Mouse (Mus musculus) gastrocnemius, postnatal 4 days (tissue): Measurements from ENCODE around the gene Qk. TPM values are rescaled to one million over a fixed set of nuclear protein-coding genes. Genes with fewer than 3 reads are reported as not detected.
A peak's percentile ranks its signal among the peaks of the same experiment; 100 is the strongest.

Experiments
- DNase-seq, 2 experiments: peaks; one replicate each; pipeline ENCODE4 v3.0.0; 2021 to 2022; ENCODE audit warnings: low spot score in 2 of 2, mixed read lengths in 2 of 2
- total RNA-seq, 2 experiments: library from RNA; stranded (reverse); gene quantifications; 2 replicates each; pipeline ENCODE4 v1.2.3; 2021

Qk gene
- total RNA-seq, 2 experiments from 2014 or later = 316 to 362 TPM

DNA sequence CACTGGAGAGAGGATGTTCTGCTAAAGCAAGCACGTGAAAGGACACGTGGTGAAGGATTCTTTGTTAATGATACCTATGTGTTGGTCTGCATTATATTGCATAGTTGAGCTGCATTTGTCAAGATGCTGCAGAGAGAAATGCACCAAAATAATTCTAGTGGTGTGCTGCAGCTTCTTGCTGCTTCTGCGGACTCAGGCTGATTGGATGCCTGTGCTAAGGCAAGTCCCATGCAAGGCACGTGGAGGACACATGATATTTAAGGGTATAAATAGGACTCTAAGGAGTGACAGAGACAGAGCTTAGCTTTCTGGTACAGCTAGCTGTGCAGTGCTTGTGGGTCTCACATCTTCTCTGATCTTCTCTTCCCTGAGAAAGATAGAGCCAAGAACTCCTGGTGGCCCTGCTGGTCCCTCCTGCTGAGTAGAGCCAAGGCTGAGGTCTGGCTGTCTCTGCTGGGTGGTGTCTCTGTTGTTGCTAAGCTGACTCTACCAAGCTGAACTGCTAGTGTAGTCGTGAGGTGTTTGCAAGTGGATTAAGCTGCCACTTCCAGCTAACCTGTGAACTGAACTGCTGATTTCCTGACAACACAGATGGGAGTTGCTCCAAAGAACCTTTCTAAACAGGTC, 8.0 kb upstream of the Qk start:
- DNase-seq = peak in 1 of 2 experiments; percentile 7

DNA sequence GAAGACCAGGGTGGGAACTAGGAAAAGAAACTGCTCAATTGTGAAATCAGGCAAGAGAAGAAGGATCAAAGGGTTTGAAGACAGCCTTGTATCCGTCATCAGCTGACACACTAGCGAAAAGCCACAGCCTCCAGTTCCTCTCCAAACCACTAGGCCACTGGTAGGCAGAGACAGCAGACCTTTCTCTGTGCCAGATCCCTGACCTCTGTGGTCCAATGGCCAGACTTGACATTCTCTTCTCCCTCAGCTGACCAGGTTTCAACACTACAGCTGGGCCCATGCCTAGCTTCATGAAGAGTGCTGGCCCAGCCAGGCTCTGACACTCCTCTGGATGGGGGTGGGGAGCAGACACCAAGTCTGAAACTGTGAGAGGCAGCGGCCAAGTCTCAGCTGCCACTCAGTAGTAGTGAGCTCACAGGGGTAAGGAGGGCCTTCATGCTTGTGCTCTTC, 7.0 kb upstream of the Qk start:
- peak in 1 of 2 experiments; percentile 46 for DNase-seq

DNA sequence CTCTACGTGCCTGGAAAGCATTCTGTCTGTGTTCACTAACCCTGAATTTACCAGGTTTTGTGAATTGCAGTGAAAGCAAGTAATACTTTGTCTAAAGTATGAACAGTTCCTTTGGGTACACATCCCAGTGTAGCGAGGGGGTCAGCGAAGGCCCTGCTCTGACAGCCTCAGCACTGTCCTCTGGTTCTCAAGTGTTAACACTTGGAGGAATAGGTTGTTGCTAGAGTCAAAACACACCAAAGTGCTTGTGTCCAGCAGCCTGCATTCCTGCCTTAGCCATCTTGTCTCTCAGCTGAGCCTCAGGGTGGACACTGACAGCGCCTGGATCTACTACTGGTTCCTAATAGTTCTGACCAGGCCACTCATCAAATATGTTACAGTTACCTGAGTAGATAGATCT, 6.3 kb upstream of the Qk start:
- no peak for DNase-seq

DNA sequence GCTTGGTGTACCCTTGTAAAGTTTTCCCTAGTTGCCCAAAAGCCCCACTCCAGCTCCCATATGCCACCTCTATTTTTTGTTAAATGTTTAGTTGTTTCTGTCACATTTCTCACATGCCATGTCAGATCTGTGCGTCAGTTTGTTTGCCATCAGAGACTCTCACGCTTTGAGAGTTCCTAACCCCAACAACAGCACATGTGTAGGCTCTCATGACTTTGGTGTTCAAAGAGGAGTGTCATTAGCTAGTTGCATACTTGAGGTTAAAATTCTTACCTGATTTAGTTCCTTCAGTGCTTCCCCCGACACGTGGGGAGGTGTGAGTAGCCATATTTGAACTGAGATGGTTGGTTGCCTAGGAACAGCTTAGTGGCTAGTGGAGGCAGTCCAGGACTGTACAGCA, 2.1 kb upstream of the Qk start:
- no peak for DNase-seq

DNA sequence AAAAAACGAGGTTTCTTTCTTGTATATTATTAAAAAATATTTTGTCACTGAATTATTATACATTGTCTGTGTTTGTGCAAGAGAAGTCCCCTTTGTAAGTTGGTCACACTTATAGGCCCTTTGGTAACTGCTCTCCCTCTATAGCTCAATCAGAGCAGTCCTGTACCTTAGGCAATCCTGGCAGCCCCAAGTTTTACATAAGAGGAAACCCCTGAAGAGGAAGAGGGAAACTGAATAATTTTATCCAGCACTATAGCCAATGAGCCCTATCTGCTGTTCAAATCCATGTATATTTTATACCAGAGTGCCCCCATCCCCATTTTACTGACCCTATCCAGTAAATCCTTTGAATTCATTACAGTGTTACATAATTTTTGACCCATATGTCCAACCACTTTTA, 1.4 kb upstream of the Qk start:
- no peak for DNase-seq

DNA sequence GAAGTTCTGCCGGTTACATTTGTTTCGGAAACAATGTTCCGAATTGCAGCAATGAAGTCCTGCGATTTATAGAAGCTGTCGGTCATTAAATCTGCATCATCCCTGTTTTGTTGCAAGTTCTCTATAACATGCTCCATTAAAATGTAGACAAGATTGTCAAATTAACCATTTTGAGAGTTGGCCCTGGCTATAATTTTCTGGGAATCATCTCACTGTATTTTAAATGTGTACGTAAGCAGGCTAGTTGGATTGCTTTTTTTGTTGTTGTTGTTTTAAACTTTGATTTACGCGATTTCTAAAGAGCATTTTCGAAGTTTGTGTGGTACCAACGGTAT, 769 bp upstream of the Qk start:
- DNase-seq = no peak

DNA sequence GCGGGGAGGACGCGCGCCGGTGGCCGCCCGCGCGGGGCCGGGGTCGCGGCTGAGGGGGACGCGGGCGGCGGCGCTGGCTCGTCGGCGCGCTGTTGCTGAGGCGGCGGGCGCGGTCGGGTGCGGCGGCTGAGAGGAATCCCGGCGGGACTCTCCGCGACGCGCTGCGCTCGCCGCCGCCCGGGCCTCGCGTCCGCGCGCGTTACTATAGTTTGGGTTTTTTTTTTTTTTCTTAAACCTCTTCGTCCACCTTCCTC, 296 bp downstream of the Qk start:
- no peak for DNase-seq

DNA sequence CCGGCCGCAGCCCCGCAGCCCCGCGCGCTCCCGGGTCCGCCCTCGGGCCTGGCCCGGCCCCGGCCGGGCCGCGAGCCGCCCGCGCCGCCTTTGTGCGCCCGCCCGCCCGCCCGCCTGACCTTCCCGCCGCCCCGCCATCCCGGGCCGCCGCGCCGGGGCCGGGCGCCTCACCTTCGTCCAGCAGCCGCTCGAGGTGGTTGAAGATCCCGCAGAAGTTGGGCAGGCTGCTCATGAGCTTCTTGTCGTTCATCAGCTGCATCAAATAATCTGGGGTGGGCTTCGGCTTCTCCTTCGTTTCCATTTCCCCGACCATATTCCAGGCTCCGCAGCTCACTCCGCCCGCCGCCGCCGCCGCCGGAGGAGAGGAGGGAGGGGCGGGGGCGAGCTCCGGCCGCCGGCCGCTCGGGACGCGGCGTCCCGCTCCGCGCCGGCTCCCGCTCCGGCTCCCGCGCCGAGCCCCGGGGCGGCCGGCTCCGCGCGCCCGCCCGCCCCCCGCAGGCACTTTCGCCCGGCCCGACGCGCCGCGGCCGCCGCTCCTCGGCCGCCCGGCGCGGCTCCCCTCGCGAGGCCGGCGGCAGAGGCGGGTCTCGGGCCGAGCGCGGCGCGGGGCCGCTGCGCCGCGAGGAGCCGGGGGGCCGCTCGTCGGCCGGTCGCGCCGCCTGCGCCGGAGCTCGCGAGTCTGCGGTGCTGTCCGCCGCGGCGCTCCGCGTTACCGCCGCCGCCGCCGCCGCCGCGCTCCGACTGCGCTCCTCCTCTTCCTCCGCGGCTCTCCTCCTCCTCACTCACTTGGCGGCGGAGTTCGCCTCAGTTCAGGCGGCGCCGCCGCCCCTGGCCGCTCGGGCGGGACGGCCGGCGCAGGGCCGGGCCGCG, 858 bp downstream of the Qk start:
- DNase-seq = peak; percentile 49 to 79

DNA sequence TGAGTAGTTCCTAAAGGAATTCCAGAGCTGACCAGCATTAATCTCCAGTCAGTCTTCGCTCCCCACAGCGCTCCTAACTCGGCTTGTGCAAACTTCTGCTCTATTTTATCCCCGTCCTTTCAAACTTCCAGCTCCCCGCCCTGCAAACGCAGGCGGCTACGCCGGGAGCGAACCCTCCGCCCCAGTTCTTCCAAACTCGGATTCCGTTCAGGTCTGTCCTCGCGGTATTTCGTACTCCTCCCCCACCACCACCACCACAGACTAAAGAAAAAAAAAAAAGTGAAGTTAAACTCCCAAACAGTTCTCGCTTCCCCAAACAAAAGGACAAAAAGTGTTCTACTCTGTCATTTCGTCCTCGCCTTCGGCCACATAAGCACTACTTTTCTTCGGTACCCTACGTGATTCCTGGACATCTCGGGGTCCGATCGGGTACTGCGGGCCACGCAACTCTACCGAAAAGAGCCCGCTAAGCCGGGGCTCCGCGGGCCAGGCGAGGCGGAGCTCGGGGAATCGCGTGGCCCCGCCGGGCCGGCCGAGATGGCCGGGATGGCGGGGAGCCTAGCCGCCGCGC, 1.6 kb downstream of the Qk start:
- DNase-seq = peak; percentile 48 to 79

DNA sequence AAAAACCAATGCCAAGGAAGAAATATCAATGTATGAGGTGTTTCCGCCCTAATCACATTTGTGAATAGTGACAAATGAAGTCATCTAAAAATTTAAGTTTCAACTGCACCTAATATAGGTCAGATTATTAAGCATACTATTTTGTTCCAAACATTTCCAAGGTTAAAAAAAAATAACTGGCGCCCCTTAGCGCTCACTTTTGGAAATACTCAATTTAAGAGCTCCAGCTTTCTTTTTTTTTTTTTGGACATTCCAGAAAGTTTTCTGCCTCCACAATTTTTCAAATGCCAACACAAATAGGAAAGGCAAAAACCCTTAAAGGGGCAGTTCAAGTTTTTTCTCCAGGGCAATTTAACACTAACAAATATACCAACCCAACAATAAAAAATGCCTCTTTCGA, 2.5 kb downstream of the Qk start:
- peak in 1 of 2 experiments; percentile 51 for DNase-seq

DNA sequence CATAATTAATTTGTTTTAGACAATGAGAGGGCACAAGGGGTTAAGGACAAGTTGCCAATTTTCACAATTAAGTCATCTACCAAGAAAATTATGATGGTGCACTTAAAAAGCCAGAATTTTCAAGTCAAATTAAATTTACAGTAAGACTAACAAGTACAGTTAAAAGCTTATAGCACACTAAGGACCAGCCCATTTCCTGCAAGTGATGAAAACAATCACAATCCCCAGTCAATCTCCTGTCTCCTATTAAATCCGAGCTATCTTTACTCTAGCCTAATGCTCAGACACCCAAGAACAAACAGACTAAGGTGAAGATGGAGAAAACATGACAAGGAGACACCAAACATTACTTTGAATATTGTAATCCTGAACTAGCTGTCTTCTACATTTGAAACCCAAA, 3.2 kb downstream of the Qk start:
- no peak for DNase-seq

DNA sequence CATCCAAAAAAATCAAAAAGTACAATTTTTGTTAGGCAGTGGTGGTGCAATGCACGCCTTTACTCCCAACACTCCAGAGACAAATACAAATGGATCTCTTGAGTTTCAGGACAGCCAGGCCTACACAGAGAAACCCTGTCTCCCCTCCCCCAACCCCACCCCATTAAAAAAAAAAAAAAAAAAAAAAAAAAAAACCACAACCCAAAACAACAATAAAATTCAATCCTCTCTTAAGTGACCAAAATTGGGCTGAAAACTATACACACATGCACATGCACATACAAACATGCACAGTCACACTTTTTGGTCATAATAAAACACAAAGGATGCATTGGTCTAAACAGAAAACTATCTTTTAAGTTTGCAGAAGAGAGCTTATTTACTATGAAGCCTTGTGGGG, 9.6 kb downstream of the Qk start:
- no peak for DNase-seq

DNA sequence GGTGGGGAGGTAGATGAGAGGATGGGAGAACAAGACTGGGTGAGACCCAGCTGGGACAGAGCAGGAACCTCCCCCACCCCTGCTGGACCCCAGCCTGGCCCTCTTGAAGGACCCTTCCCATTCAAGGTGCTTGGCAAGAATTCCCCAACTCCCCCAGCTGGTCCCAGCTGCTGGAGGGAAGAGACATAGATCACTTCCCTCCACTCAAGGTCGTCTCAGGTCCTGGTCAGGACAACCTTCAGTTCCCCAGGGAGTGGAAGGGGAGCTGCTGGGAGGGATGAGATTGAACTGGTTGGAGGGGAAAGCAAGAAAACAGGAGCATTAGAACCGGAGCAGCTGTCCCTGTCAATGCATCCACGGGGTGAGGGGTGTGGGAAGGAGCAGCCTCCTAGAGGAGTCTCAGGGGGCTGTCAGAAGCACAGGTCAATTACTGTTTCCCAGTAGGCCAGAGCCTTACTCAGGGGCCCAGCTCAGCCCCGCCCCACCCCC, 10.5 kb downstream of the Qk start:
- DNase-seq = no peak

DNA sequence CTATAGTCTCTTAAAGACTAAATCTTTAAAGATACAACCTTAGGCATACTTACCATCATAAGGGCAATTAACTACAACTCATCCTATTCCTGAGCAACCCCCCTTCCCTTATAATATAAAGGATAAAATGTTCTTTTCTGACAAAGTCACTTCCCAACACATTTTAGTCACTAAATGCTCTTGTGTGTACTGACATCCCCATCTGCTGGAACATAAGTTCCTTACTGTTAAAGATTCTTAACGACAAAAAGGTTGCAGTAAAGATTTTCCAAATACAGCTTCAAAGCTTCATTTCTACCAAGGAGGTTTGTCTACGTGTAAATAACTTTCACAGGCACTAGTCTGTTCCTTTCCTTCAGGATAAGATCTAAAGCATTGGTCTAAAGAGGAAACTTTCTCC, 13.2 kb downstream of the Qk start:
- no peak for DNase-seq

DNA sequence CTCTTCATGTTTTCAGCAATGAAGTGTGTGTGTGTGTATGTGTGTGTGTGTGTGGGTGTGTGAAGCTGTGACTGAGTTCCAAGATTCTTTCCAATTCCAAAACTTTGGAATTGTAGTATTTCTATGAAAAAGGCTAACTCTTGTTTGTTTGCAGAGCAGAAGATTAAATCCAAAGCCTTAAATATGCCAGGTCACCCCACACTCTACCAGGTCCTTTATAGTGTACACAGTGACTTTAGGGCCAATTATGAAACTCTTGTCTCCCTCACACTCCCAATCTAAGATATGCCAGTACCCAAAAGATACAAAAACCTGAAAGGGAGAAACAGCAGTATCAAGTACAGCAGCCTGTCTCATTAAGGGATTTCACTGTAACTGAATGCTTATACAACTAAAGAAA, 15.7 kb downstream of the Qk start:
- no peak for DNase-seq

DNA sequence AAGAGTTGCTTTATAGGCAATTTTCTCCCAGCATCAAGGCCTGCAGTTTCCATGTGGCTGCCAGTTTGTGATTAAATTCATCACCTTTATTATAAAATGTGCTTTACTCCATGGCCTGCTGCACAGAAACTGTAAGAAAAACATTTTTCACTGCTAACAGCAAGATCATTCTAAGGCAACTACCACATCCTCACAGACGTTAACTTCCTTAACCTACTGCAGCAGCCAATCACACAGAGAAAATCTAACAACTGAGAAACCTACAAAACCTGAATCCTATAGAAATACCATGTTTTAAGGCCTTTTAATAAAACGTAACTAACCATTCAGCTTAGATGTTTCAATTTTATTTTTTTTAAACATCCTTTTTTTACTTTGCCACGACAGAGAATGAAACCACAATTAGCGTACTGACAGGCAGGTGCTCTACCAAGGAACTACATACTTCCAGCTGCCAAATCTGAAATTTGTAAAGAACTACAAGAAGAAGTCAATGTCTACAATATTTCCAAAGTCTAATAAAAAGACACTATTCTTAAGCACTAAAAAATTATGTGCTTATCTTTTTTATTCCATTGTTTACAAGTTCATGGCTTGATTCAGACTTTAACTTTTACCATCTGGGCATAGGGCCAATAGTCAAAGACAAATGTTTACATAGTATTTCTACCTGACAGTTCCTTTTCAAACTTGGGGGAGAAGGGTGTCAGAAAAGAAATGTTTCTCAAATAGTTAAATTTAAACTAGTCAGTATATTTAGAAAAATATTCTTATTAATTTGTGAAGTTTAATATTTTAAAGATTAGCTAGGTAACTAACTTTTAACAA, 18.5 kb downstream of the Qk start:
- DNase-seq = no peak

DNA sequence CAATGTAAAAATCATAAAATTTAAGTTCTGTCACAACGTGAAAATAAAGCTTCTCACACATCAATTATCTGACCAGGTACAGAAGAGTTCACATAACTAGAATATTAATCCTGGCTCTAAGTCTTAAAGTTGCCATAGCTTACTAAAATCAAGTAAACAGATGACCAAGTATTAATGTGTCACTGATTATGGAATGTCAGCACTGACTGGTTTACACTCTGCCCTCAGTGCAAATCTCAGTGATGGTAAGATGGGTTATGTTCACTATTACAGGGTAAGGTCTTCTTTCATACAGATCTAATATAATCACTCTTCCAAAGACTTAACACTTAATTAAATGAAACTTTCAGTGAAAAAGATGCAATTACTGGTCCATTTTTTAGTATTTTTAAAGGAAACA, 20.3 kb downstream of the Qk start:
- no peak for DNase-seq

DNA sequence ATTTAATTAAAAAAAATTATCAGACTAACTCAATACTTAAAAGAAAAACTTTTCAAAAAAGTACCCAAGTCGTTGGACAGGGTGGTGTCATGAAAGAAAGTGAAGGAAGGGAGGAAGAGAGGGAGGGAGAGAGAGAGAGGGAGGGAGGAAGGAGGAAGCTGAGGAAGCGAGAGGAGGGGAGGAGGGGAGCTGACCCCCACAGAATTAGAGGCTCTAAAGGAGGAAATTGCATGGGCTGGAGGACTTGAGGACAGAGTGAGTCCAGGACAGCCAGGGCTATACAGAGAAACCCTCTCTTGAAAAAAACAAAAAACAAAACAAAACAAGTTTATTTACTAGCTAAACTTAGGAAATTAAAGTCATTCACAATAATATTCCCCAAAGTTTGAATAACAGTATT, 27.1 kb downstream of the Qk start:
- no peak for DNase-seq

DNA sequence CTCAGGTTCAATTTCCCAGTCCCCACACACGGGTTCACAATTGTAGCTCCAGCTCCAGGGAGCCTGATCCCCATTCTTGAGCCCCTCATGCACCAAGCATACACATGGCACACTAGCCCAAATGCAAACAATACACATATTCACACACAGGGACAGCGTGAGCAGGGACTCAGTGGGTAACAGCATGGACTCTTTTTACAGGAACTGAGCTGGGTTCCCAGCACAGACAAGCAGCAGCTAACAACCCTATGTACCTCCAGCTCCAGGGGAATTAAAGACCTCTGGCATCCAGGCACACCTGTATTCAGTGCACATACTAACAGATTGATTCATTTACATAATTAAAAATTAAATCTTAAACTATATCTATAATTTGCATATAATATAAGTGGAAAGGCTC, 34.9 kb downstream of the Qk start:
- no peak for DNase-seq

DNA sequence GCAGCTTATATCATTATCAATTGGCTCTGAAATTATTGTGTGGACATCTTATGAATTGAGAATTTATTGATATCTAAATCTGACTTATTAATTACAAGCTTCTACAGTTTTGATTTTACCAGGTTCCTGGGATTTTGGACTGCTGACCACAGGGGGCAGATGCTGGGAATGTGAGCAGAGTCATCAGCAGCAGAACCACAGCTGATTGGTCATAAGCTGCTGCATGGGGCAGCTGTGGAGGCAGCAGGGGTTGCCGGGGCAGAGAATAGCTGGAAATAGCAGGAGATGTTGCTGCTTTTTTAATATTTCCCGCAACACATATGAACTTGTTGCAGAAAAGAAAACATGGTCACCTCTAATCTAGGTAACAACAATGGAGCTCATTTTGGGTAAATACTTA, 40.1 kb downstream of the Qk start:
- DNase-seq = no peak

DNA sequence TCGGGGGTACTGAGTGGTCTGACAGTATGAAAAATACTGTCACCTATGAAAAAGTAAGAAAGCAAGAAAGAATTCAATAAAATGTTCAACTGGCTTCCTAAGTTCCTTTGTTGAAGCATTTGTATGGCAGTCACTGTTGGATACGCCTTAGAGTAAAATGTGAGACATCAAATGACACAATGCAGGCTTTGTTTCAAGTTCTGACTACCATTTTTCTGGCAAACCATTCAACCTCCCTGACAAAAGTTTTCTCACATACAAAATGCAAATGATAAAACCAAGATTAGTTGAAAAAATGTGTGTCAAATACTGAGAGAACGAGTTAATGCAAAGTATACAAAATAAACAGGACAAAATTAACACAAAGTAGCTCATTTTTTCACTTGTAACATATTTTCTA, 50.1 kb downstream of the Qk start:
- DNase-seq = no peak

DNA sequence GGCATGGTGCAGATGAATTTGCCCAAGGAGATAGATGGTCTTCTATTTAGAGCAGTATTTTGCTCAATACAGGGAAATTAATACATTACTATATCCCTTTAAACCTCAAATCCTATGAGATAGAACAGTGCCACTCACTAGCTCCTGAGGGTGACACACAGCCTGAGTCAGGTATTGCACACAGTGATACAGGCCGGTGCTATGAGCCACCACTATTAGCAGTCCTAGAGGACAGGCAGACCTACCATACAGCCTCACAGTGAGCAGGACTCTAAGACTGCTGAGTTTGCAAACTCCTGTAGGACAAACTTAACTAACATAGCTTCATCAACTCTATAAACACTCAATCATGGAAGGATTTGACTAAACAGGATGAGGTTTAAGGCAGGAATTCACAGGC, 51.2 kb downstream of the Qk start:
- DNase-seq = no peak
